Mouse (Mus musculus) myocyte (in vitro differentiated cells): ENCODE measurements around the gene Tacc2. TPM values are rescaled to one million over a fixed set of nuclear protein-coding genes. Genes with fewer than 3 reads are reported as not detected.

Experiments
- H3K27me3 ChIP-seq: one replicate; pipeline ENCODE4 v1.6.1; 2011; ENCODE audit not compliant: control insufficient read depth, insufficient read depth, insufficient read length
- H3K36me3 ChIP-seq: one replicate; pipeline ENCODE4 v1.6.1; 2011; ENCODE audit not compliant: control insufficient read depth, insufficient read depth
- H3K4me2 ChIP-seq: one replicate; pipeline ENCODE4 v1.6.1; 2011; ENCODE audit warnings: low read depth, control low read depth
- H3K4me3 ChIP-seq: one replicate; pipeline ENCODE4 v1.5.1; 2011; ENCODE audit warnings: mild to moderate bottlenecking, control low read depth, moderate library complexity
- H3K79me2 ChIP-seq: one replicate; pipeline ENCODE4 v1.6.1; 2011; ENCODE audit not compliant: control insufficient read depth, insufficient read depth
- H3ac ChIP-seq: one replicate; pipeline ENCODE4 v1.6.1; 2011; ENCODE audit not compliant: control insufficient read depth, insufficient read length
- CEBPB ChIP-seq: IDR thresholded peaks from 2 replicates; pipeline ENCODE4 v1.6.1; 2011; ENCODE audit warnings: mild to moderate bottlenecking, moderate library complexity; ENCODE audit not compliant: poor library complexity, insufficient read depth, severe bottlenecking
- E2F4 ChIP-seq: IDR thresholded peaks from one replicate; pipeline ENCODE4 v1.6.1; 2011; ENCODE audit warnings: mild to moderate bottlenecking, control low read depth, moderate library complexity; ENCODE audit not compliant: insufficient read depth
- MAX ChIP-seq: IDR thresholded peaks from one replicate; pipeline ENCODE4 v1.6.1; 2011; ENCODE audit warnings: low read depth, mild to moderate bottlenecking, control low read depth
- MYOD1 ChIP-seq, 3 experiments: IDR thresholded peaks; one replicate each; pipeline ENCODE4 v1.6.1; 2011; ENCODE audit warnings: control low read depth in 2 of 3, low read depth in 2 of 3, mild to moderate bottlenecking in 2 of 3, moderate library complexity in 1 of 3; ENCODE audit not compliant: insufficient read length in 2 of 3, control insufficient read depth in 1 of 3
- MYOG ChIP-seq, 3 experiments: IDR thresholded peaks; one replicate each; pipeline ENCODE4 v1.6.1; 2011; ENCODE audit warnings: control low read depth in 2 of 3, low read depth in 2 of 3, mild to moderate bottlenecking in 2 of 3; ENCODE audit not compliant: insufficient read length in 2 of 3, control insufficient read depth in 1 of 3, insufficient read depth in 1 of 3
- POLR2A ChIP-seq: IDR thresholded peaks from one replicate; pipeline ENCODE4 v1.6.1; 2011; ENCODE audit warnings: low read depth, mild to moderate bottlenecking, control low read depth, moderate library complexity; ENCODE audit not compliant: insufficient read length
- POLR2AphosphoS2 ChIP-seq: IDR thresholded peaks from one replicate; pipeline ENCODE4 v1.6.1; 2011; ENCODE audit warnings: low read depth, control low read depth; ENCODE audit not compliant: insufficient read length
- REST ChIP-seq: IDR thresholded peaks from one replicate; pipeline ENCODE4 v1.6.1; 2011; ENCODE audit warnings: mild to moderate bottlenecking, control low read depth, moderate library complexity; ENCODE audit not compliant: insufficient read depth, insufficient read length
- SRF ChIP-seq: IDR thresholded peaks from one replicate; pipeline ENCODE4 v1.6.1; 2011; ENCODE audit warnings: low read depth; ENCODE audit not compliant: control insufficient read depth, insufficient read length
- TCF12 ChIP-seq: IDR thresholded peaks from one replicate; pipeline ENCODE4 v1.6.1; 2011; ENCODE audit warnings: mild to moderate bottlenecking, control low read depth; ENCODE audit not compliant: poor library complexity, insufficient read depth, severe bottlenecking
- TCF3 ChIP-seq: IDR thresholded peaks from one replicate; pipeline ENCODE4 v1.6.1; 2011; ENCODE audit warnings: low read depth, control low read depth; ENCODE audit not compliant: insufficient read length
- USF1 ChIP-seq: IDR thresholded peaks from one replicate; pipeline ENCODE4 v1.6.1; 2011; ENCODE audit warnings: low read depth, mild to moderate bottlenecking, control low read depth, moderate library complexity
- polyA plus RNA-seq: library from polyadenylated mRNA; unstranded; fragments of >200 nt; fragmentation: generic; extraction: Trizol; gene quantifications from one replicate; pipeline ENCODE4 v1.2.1, GENCODE M21; 2012; ENCODE audit warnings: missing spikeins

Gene Tacc2
- polyA plus RNA-seq, 1 experiment = 61.8 TPM

- Histone ChIP-seq H3K36me3 (peaks cover 17% of the 10 kb centered on the region), H3K4me3 (no peak overlapping the region), H3ac (no peak overlapping the region), H3K79me2 (peaks cover 24% of the 10 kb centered on the region), H3K27me3 (no peaks in the 10 kb centered on the region), H3K4me2 (no peak overlapping the region)
- TF ChIP-seq TCF3 (no peak), E2F4 (no peak), MAX (no peak), REST (no peak), POLR2AphosphoS2 (no peak), SRF (no peak), USF1 (no peak), TCF12 (no peak), CEBPB (no peak), MYOG (IDR thresholded peaks at IDR 0.05; ENCODE audit: control insufficient read depth in 1 of 3, insufficient read depth in 1 of 3, insufficient read length in 2 of 3, low read depth in 2 of 3) (no peak), POLR2A (no peak), MYOD1 (IDR thresholded peaks at IDR 0.05; ENCODE audit: control insufficient read depth in 1 of 3, insufficient read length in 2 of 3, low read depth in 2 of 3) (no peak)
Measured at GRCm38 (mm10) chr7:130678414-130678813, 101.2 kb downstream of the Tacc2 start.

GRCm38 (mm10) chr7:130681798-130682197 is 104.6 kb downstream of the Tacc2 start:
- Histone ChIP-seq H3K4me3 (no peak overlapping the region), H3K27me3 (no peaks in the 10 kb centered on the region), H3ac (no peak overlapping the region), H3K36me3 (peaks cover 4% of the 10 kb centered on the region), H3K79me2 (peaks cover 23% of the 10 kb centered on the region), H3K4me2 (no peak overlapping the region)
- TF ChIP-seq POLR2AphosphoS2 = no peak
- no peak for TF ChIP-seq E2F4
- peak in 1 of 3 experiments; percentile 63 for TF ChIP-seq MYOD1 (IDR thresholded peaks at IDR 0.05; ENCODE audit: control insufficient read depth in 1 of 3, insufficient read length in 2 of 3, low read depth in 2 of 3)
- TF ChIP-seq MYOG (IDR thresholded peaks at IDR 0.05; ENCODE audit: control insufficient read depth in 1 of 3, insufficient read depth in 1 of 3, insufficient read length in 2 of 3, low read depth in 2 of 3) = peak in 1 of 3 experiments; percentile 10

DNA sequence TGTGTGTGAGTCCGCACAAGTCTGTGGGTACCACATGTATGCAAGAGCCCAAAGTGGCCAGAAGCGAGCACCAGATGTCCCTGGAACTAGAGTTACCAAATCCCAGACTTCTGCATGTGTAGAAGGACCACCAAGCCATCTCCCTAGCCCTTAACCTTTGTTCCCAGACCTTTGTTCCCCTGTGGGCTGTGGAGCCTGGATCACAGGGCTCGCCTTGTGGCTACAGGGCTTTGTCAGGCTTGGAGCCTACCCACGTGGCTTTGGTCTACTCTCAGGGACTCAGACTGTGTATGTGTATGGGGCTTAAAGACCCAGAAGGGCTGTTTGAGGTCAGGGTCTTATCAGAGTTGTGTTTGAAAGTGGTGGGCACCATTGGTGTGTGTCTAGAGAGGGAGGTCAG is 111.4 kb downstream of the Tacc2 start:
- Histone ChIP-seq H3K36me3 (no peaks in the 10 kb centered on the region), H3K27me3 (no peaks in the 10 kb centered on the region), H3K4me3 (no peak overlapping the region), H3ac (no peak overlapping the region), H3K79me2 (peaks cover 40% of the 10 kb centered on the region), H3K4me2 (no peak overlapping the region)
- TF ChIP-seq MYOD1 (IDR thresholded peaks at IDR 0.05; ENCODE audit: control insufficient read depth in 1 of 3, insufficient read length in 2 of 3, low read depth in 2 of 3) = no peak
- TF ChIP-seq POLR2A = no peak
- no peak for TF ChIP-seq REST
- no peak for TF ChIP-seq TCF12
- TF ChIP-seq MAX = no peak
- no peak for TF ChIP-seq POLR2AphosphoS2
- no peak for TF ChIP-seq CEBPB
- TF ChIP-seq USF1 = no peak
- TF ChIP-seq MYOG (IDR thresholded peaks at IDR 0.05; ENCODE audit: control insufficient read depth in 1 of 3, insufficient read depth in 1 of 3, insufficient read length in 2 of 3, low read depth in 2 of 3) = no peak
- TF ChIP-seq E2F4 = no peak
- no peak for TF ChIP-seq TCF3
- no peak for TF ChIP-seq SRF

DNA sequence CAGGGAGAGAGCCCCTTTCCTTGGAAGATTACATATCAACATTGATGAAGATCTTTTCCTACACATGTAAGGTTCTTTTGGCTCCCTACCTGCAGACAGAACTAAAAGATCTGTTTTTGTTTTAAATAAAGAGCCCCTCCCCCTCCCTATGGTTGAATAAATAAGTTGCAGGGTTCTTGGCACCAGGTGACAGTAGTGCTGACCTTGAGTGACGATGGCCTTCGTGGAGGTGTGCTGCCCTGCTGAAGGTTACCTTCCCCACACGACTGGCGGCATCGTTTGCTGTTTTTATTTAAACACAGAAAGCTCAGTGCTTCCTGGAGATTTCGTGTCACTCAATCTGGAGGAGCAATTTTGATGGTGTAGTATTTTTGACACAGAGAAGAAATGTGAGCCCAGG is 113.6 kb downstream of the Tacc2 start:
- no peak overlapping the region for H3K4me2 ChIP-seq

DNA sequence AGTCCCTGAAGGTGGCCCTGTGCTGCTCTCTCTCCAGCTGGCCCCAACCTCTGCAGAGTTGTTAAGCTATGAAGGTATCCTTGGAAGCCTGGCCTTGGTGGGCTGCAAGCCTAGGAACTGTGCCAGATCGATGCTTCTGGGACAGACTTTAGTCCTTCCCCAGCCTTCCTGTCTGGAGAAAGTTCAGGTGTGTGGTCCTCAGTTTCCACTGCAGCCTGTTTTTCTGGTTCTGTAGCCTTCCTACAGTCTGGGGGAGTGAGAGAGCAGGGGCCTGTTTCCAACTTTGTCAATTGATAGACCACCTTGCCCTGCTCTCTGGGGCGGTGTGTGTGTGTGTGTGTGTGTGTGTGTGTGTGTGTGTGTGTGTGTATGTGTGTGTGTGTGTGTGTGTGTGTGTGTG is 114.7 kb downstream of the Tacc2 start:
- H3K4me2 ChIP-seq = no peak overlapping the region
- peaks cover 36% of the 10 kb centered on the region for H3K79me2 ChIP-seq
- no peaks in the 10 kb centered on the region for H3K27me3 ChIP-seq
- no peak overlapping the region for H3K4me3 ChIP-seq
- no peaks in the 10 kb centered on the region for H3K36me3 ChIP-seq
- no peak for TF ChIP-seq MYOD1 (IDR thresholded peaks at IDR 0.05; ENCODE audit: control insufficient read depth in 1 of 3, insufficient read length in 2 of 3, low read depth in 2 of 3)
- no peak for TF ChIP-seq MYOG (IDR thresholded peaks at IDR 0.05; ENCODE audit: control insufficient read depth in 1 of 3, insufficient read depth in 1 of 3, insufficient read length in 2 of 3, low read depth in 2 of 3)
- no peak for TF ChIP-seq POLR2A
- TF ChIP-seq E2F4 = no peak
- TF ChIP-seq CEBPB = no peak
- no peak for TF ChIP-seq MAX
- no peak for TF ChIP-seq REST
- TF ChIP-seq SRF = no peak
- no peak for TF ChIP-seq TCF12
- no peak for TF ChIP-seq TCF3
- no peak for TF ChIP-seq POLR2AphosphoS2
- TF ChIP-seq USF1 = no peak
- no peak overlapping the region for H3ac ChIP-seq

More for the DNA sequence above, 113.6 kb downstream of the Tacc2 start:
- H3K27me3 ChIP-seq = no peaks in the 10 kb centered on the region
- H3K36me3 ChIP-seq = no peaks in the 10 kb centered on the region
- H3ac ChIP-seq = no peak overlapping the region
- H3K4me3 ChIP-seq = no peak overlapping the region
- peaks cover 41% of the 10 kb centered on the region for H3K79me2 ChIP-seq
- no peak for TF ChIP-seq POLR2AphosphoS2
- TF ChIP-seq CEBPB = no peak
- no peak for TF ChIP-seq USF1
- no peak for TF ChIP-seq SRF
- TF ChIP-seq TCF3 = no peak
- TF ChIP-seq MYOG (IDR thresholded peaks at IDR 0.05; ENCODE audit: control insufficient read depth in 1 of 3, insufficient read depth in 1 of 3, insufficient read length in 2 of 3, low read depth in 2 of 3) = no peak
